Mouse (Mus musculus): Measurements from ENCODE around the gene Cetn4.

- TF ChIP-seq POLR2A (IDR thresholded peaks at IDR 0.05; ENCODE audit: borderline replicate concordance, extremely low read depth, insufficient read depth, insufficient read length, poor library complexity, severe bottlenecking), result no peak
- peak; percentile 70 for TF ChIP-seq CTCF (IDR thresholded peaks at IDR 0.05; ENCODE audit: borderline replicate concordance, extremely low read depth, insufficient read depth, insufficient read length)
Measured at GRCm38 (mm10) chr3:37302685-37303084, 9.8 kb downstream of the Cetn4 start.
